Mouse (Mus musculus): ENCODE measurements around the gene Pum3.

DNA sequence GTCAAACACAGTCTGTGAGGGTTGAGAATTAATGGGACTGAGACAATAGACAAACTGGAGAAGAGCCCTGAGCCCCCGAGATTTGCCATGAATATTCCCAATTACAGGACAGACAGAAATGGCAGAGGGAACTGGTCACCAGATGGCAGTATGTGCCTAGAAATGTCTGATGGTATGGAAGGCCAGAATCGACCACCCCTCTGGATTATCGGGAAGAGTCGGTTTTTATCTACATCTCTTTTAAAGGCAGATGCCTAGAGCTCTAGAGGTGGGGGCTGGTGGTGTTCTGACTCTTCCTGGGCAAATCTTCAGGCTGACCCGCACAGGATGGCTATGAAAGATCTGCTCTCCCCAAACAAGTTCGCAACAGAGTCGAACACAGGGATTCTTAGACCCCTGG, 17.9 kb upstream of the Pum3 start:
- TF ChIP-seq CTCF (IDR thresholded peaks at IDR 0.05; ENCODE audit: extremely low read depth, insufficient read length, insufficient replicate concordance, low read depth, low read length) (no peak), POLR2A (IDR thresholded peaks at IDR 0.05; ENCODE audit: low read depth, low read length) (no peak)

Measured in small intestine, adult 2 months (tissue).